Mouse (Mus musculus): ENCODE results near the gene Efna5. TPM values are rescaled to one million over a fixed set of nuclear protein-coding genes. Genes with fewer than 3 reads are reported as not detected.

Efna5 gene
- polyA plus RNA-seq, 1 experiment from 2014 or later: 34.6 TPM

DNA sequence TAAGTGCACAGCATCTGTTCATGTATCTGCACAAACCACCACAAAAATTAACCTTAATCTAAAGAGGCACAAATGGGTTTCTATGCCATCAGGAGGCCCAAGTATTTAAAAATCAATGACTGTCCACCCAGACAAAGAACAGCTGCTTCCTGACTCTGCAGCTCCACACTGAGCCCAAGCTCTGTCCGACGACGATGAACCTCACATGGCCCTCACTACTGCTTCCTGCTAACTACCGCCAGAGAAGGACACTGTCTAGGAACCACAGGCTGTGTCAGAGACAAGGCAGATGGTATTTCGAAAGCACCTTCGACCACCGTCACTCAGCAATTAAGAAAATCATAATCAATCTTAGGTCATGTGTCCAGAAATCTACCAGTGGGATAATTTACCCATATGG is 29.8 kb downstream of the Efna5 start:
- Histone ChIP-seq H3K4me2 (no peak overlapping the region), H3K4me1 (peaks cover 13% of the 10 kb centered on the region; the same call in 1 of the 2 replicates), H3K4me3 (replicated peaks) (no peak overlapping the region), H3K36me3 (no peaks in the 10 kb centered on the region), H3K9ac (no peak overlapping the region), H3K9me3 (no peaks in the 10 kb centered on the region), H3K27ac (no peak overlapping the region), H3K27me3 (replicated peaks) (no peaks in the 10 kb centered on the region)
- 31% methylated on average over 7 of the region's 7 CpGs for WGBS
- no peak for ATAC-seq (ENCODE audit: insufficient read depth, low FRiP score, low read depth)

DNA sequence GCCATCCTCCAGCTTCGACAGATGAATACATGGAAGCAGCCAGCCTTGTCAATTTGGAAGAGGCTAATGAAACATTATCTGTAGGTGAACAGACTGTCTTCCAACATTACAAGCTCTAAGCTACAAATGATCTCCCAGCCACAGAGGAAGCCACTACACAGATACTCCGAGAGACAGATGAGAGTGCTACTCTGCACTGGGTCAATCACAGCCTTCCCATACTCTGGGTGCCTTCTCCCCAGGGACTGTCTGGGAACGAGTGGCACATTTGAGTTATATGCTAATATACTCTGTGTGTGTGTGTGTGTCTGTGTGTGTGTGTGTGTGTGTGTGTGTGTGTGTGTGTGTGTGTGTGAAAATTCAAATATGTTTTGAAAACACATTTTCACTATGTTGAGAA is 30.5 kb downstream of the Efna5 start:
- WGBS: 51% methylated on average over 3 of the region's 3 CpGs
- Histone ChIP-seq H3K9ac (no peak overlapping the region), H3K36me3 (no peaks in the 10 kb centered on the region), H3K4me1 (peaks cover 13% of the 10 kb centered on the region; the same call in 1 of the 2 replicates), H3K27ac (no peak overlapping the region), H3K4me3 (replicated peaks) (no peak overlapping the region), H3K27me3 (replicated peaks) (no peaks in the 10 kb centered on the region), H3K4me2 (no peak overlapping the region), H3K9me3 (no peaks in the 10 kb centered on the region)
- ATAC-seq (ENCODE audit: insufficient read depth, low FRiP score, low read depth): no peak

DNA sequence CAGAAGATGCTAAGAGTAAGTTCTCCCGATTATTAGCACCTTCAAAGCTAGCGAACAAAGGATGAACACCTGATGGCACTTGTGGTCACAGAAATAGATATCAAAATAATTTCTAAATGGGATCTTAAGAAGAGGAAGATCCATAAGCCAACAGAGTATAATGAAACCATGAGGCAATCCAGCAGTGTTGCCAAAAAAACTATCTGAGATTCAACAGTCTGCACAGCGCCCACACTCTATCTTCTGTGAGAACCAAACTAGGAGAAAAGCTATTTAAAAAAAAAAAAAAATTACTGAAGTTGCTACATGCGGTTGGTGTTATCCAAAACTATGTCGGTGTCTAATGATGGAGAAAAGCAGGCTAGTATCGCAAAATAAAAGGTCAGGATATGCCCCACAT is 31.4 kb downstream of the Efna5 start:
- no peak for ATAC-seq (ENCODE audit: insufficient read depth, low FRiP score, low read depth)
- 79% methylated on average over 6 of the region's 6 CpGs for WGBS
- Histone ChIP-seq H3K27me3 (replicated peaks) (no peaks in the 10 kb centered on the region), H3K9ac (no peak overlapping the region), H3K36me3 (no peaks in the 10 kb centered on the region), H3K4me2 (no peak overlapping the region), H3K9me3 (no peaks in the 10 kb centered on the region), H3K4me1 (peaks cover 13% of the 10 kb centered on the region; the same call in 1 of the 2 replicates), H3K4me3 (replicated peaks) (no peak overlapping the region), H3K27ac (no peak overlapping the region)

DNA sequence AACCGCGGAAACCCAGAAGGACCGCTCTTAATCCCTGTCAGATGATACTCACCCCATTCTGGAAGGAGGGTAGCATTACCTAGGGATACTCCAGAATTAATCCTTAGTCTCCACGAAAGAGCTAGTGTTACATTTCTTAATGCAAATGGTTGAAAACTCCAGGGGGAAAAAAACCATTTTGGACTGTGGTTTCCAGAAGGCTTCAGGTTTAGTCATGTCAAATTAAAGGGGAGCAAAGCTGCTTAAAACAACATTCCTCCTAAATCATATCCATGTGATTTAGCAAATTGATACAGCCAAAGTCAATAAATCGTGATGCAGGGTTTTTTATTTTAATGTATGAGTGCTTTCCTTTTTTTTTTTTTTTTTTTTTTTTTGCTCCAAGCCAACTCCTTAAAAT is 35.5 kb downstream of the Efna5 start:
- Histone ChIP-seq H3K36me3 (no peaks in the 10 kb centered on the region), H3K27me3 (replicated peaks) (no peaks in the 10 kb centered on the region), H3K9me3 (no peaks in the 10 kb centered on the region), H3K9ac (no peak overlapping the region), H3K4me1 (0 out of 2 replicates have a peak, but pooled peaks cover 7% of the 10 kb centered on the region), H3K4me3 (replicated peaks) (no peak overlapping the region), H3K27ac (no peak overlapping the region), H3K4me2 (no peak overlapping the region)
- ATAC-seq (ENCODE audit: insufficient read depth, low FRiP score, low read depth): no peak
- 66% methylated on average over 5 of the region's 5 CpGs for WGBS

DNA sequence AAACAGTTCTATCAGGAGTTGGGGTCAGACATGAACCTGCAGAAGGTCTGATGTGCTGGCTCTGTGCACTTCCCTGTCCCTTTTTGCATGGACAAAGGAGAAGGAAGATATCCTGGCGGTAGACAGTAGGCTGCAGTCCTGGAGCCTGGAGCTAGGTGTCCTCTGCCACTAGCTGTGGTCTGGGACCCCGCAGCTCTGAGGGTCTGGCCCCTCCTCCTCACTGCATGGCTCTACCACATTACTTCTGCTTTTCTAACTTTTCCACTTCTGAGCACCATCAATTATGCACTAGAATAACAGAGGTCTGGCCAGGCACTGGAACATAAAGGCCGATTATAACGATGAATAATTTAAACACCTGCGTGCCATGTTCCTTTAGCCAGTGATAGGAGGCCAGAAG is 36.8 kb downstream of the Efna5 start:
- WGBS: 59% methylated on average over 5 of the region's 5 CpGs
- Histone ChIP-seq H3K9me3 (no peaks in the 10 kb centered on the region), H3K27ac (no peak overlapping the region), H3K4me2 (no peak overlapping the region), H3K4me1 (0 out of 2 replicates have a peak, but pooled peaks cover under 1% of the 10 kb centered on the region), H3K36me3 (no peaks in the 10 kb centered on the region), H3K4me3 (replicated peaks) (no peak overlapping the region), H3K27me3 (replicated peaks) (no peaks in the 10 kb centered on the region), H3K9ac (no peak overlapping the region)
- ATAC-seq (ENCODE audit: insufficient read depth, low FRiP score, low read depth): no peak

DNA sequence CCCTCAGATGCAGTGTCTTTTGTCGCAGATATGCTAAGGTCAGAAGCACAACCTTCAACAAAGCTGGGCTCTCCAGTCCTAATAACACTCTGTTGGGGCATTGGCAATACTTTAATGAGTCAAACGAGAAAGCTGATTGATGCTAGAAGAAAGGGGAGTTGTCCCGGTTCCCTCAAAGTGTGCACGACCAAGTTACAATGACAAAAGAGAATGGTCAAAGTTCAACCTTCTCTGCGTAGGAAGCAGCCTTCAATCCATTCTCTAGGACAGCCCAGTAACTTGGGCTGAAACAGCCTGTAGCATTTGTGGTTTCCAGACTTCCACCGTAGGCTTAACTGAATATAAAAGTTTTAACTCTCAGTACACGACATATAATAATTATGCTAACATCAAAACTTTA is 43.8 kb downstream of the Efna5 start:
- no peak overlapping the region for H3K9ac ChIP-seq
- ATAC-seq (ENCODE audit: insufficient read depth, low FRiP score, low read depth): no peak

DNA sequence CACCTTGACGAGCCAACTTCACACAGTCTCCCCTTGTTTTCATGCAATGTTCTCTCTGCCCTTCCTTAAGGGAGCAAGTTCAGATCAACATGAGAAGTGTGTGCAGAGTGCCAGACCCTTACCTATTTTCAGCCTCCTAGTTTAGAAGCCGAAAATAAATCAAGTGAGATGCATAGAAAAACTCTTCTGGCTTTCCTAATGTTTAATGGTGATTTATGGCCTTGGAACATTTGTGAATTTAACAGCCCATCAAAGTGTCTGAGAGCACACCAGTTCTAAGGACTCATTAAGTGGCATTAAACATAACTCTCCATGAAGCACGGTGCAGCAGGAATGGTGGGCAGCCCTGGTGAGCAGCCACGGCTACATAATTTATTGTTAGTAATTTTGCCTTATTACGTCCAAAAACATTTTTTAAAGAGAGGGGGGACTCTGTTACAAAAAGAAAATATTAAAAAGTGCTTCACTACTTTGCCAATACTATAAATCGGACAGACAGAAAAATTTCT is 44.5 kb downstream of the Efna5 start:
- WGBS: 74% methylated on average over 6 of the region's 6 CpGs
- Histone ChIP-seq H3K9ac (no peak overlapping the region), H3K9me3 (no peaks in the 10 kb centered on the region), H3K36me3 (no peaks in the 10 kb centered on the region), H3K4me1 (no peaks in the 10 kb centered on the region), H3K4me3 (replicated peaks) (no peak overlapping the region), H3K27ac (no peak overlapping the region), H3K4me2 (no peak overlapping the region), H3K27me3 (replicated peaks) (no peaks in the 10 kb centered on the region)
- no peak for ATAC-seq (ENCODE audit: insufficient read depth, low FRiP score, low read depth)

More for the DNA sequence above, 43.8 kb downstream of the Efna5 start:
- no peak overlapping the region for H3K4me3 ChIP-seq (replicated peaks)
- no peak overlapping the region for H3K27ac ChIP-seq
- 36% methylated on average over 7 of the region's 7 CpGs for WGBS
- H3K27me3 ChIP-seq (replicated peaks): no peaks in the 10 kb centered on the region
- no peaks in the 10 kb centered on the region for H3K36me3 ChIP-seq
- no peaks in the 10 kb centered on the region for H3K9me3 ChIP-seq
- H3K4me2 ChIP-seq: no peak overlapping the region
- H3K4me1 ChIP-seq: no peaks in the 10 kb centered on the region

DNA sequence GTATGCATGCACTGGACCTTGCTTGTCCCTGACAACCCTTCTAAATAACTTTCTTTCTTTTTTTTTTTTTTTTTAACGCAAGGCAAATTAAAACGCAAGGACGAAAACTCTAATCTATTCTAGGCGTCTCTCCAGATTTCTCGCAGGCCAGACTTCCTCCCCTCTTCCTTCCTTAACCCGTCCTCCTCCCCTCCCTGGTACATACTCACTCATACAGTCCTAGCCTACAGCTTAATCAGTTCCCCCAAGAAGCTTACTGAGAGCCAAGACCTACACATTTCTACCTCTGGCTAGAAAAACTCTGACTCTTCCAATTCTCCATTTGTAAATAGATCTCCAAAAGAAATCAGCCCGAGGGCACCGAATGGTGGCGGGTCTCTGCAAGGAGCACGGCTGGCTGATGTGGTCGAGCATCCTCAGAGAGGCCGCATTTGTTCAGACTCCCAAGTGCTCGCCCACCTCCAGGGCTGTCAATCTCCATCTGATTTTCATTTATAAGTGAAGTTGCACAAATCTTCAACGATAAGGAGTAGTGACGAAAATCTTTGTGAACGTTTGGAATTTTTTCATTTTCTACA is 48.5 kb downstream of the Efna5 start:
- H3K36me3 ChIP-seq: no peaks in the 10 kb centered on the region
- no peaks in the 10 kb centered on the region for H3K27me3 ChIP-seq (replicated peaks)
- no peak overlapping the region for H3K27ac ChIP-seq
- no peak overlapping the region for H3K4me2 ChIP-seq
- ATAC-seq (ENCODE audit: insufficient read depth, low FRiP score, low read depth): no peak
- H3K4me1 ChIP-seq: no peaks in the 10 kb centered on the region
- no peak overlapping the region for H3K4me3 ChIP-seq (replicated peaks)
- no peak overlapping the region for H3K9ac ChIP-seq
- 68% methylated on average over 16 of the region's 16 CpGs for WGBS
- no peaks in the 10 kb centered on the region for H3K9me3 ChIP-seq

DNA sequence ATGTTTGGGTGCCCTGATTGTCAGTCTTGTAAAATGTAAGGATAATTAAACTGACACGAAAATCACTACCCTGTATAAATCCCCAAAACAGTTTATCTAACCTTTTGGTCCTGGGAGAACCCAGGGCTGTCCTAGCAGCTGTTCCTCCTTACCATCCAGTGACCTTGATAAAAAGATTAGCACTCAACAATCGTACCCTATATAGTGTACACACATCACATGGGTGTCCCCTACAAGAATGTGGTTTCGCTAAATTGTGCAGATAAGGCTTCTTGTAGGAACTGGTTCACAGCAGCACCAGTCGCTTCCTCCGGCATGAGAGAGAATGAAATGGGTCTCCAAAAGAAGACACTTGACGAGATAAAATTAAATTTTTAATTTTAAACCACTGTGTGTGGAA is 53.6 kb downstream of the Efna5 start:
- H3K27me3 ChIP-seq (replicated peaks): no peaks in the 10 kb centered on the region
- H3K36me3 ChIP-seq: no peaks in the 10 kb centered on the region
- no peak overlapping the region for H3K4me2 ChIP-seq
- no peak overlapping the region for H3K4me3 ChIP-seq (replicated peaks)
- H3K9ac ChIP-seq: no peak overlapping the region
- 69% methylated on average over 6 of the region's 6 CpGs for WGBS
- H3K9me3 ChIP-seq: no peaks in the 10 kb centered on the region
- no peak overlapping the region for H3K27ac ChIP-seq
- no peak for ATAC-seq (ENCODE audit: insufficient read depth, low FRiP score, low read depth)
- H3K4me1 ChIP-seq: no peaks in the 10 kb centered on the region

DNA sequence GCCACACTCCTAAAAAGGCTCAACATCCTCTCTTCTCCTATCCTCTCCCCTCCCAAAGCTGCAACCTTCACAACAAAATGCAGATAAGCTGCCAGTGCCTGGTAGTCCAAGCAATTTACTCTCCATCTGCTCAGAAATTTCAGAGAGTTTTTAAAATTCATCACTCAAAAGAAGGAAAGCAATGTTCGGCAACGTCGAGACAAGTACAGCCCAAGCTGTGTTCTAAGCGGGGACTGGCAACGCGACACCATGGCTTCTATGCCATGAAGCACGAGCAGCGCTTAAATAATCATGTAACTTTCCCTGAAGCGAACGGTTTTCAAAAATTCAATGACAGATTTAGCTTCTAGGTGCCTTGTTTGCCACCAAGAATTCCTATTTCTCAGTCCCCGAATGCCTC is 59.9 kb downstream of the Efna5 start:
- Histone ChIP-seq H3K4me3 (replicated peaks) (no peak overlapping the region), H3K27ac (no peak overlapping the region), H3K4me2 (no peak overlapping the region), H3K9ac (no peak overlapping the region), H3K9me3 (no peaks in the 10 kb centered on the region), H3K36me3 (no peaks in the 10 kb centered on the region), H3K27me3 (replicated peaks) (no peaks in the 10 kb centered on the region), H3K4me1 (peaks cover 16% of the 10 kb centered on the region)
- ATAC-seq (ENCODE audit: insufficient read depth, low FRiP score, low read depth): no peak
- WGBS: 82% methylated on average over 11 of the region's 11 CpGs

DNA sequence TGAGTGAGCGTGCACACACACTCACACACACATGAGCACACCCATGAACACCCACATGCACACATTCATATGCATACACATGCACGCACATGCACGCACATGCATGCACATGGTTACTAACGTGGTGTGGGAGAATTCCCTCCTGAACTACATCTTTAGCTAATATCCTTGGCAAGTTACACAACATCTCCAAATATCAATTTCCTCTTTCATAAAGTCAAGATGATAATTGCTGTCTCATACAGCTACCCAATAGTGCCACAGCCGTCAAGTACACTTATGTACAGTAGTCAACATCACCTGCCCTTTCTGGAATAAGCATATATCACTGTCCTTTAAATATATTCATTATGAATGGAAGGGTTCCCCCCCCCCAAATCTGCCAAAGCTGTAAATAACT is 61.2 kb downstream of the Efna5 start:
- no peak for ATAC-seq (ENCODE audit: insufficient read depth, low FRiP score, low read depth)
- WGBS: 88% methylated on average over 5 of the region's 5 CpGs
- Histone ChIP-seq H3K27ac (no peak overlapping the region), H3K4me3 (replicated peaks) (no peak overlapping the region), H3K27me3 (replicated peaks) (no peaks in the 10 kb centered on the region), H3K4me2 (no peak overlapping the region), H3K36me3 (no peaks in the 10 kb centered on the region), H3K9ac (no peak overlapping the region), H3K9me3 (no peaks in the 10 kb centered on the region), H3K4me1 (peaks cover 16% of the 10 kb centered on the region)

DNA sequence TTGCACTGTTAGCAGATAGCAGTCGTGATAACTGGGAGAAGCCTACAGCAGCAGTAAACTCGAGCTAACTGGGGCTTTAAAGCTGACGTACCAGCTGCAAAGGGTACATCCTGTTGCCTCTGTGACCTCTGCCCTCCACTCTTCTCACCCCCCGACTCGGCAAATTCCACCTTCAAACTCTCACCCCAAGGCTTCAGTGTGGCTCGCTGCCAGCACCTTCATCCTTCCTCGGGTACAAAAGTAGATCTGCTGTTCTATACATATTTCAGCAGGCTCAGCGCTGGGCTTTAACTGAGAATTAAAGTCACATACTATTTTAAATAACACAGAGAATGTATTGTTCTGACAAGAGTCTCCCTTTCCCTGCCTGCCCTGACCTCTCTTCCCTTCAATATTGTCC is 62.3 kb downstream of the Efna5 start:
- no peak for ATAC-seq (ENCODE audit: insufficient read depth, low FRiP score, low read depth)
- Histone ChIP-seq H3K9me3 (no peaks in the 10 kb centered on the region), H3K36me3 (no peaks in the 10 kb centered on the region), H3K4me3 (replicated peaks) (no peak overlapping the region), H3K27ac (no peak overlapping the region), H3K27me3 (replicated peaks) (no peaks in the 10 kb centered on the region), H3K9ac (no peak overlapping the region), H3K4me2 (no peak overlapping the region), H3K4me1 (peaks cover 16% of the 10 kb centered on the region)
- 27% methylated on average over 8 of the region's 8 CpGs for WGBS

DNA sequence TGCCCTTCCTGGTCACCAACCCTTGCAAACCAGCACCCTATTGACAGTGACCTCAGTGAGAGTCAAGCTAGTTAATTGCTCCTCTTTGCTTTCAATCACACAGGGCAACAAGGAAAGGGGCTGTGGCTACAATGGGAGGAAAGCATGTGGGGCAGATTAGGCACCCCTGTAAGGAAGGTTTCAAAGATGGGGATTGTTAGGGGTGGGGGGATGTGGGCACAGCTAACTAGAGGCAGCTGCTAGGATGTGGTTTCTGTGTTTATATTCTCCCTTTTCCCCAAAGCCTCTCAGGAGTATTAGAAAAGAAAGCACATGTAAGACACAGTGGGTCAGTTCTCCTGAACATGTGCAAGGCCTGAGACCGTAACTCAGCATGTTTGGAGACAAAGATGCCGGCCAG is 62.8 kb downstream of the Efna5 start:
- 69% methylated on average over 2 of the region's 2 CpGs for WGBS
- Histone ChIP-seq H3K4me2 (no peak overlapping the region), H3K27me3 (replicated peaks) (no peaks in the 10 kb centered on the region), H3K27ac (no peak overlapping the region), H3K9ac (no peak overlapping the region), H3K36me3 (no peaks in the 10 kb centered on the region), H3K4me3 (replicated peaks) (no peak overlapping the region), H3K9me3 (no peaks in the 10 kb centered on the region), H3K4me1 (peaks cover 16% of the 10 kb centered on the region)
- ATAC-seq (ENCODE audit: insufficient read depth, low FRiP score, low read depth): no peak
